Mouse (Mus musculus): Measurements from ENCODE around the gene Fancc.

Fancc gene

DNA sequence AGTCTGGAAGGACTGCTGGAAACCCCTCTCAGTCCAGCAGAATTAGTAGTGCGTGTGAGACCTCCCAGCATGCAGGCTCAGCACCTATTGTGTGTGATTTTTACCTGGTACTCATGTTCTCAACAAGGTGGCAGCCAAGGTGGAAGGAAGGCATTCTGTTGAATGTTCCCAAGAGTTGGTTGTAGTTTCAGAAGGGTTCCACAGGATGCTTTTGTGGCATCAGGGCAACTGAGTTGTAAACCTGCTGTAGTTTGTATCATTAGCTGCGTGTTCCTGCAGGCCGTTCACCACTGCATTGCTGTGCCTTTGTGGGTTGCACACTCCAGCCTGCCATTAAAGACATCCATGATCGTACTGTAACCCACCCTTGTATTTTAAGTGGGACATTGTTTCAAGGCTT, 238.4 kb downstream of the Fancc start:
- DNase-seq = no peak

DNA sequence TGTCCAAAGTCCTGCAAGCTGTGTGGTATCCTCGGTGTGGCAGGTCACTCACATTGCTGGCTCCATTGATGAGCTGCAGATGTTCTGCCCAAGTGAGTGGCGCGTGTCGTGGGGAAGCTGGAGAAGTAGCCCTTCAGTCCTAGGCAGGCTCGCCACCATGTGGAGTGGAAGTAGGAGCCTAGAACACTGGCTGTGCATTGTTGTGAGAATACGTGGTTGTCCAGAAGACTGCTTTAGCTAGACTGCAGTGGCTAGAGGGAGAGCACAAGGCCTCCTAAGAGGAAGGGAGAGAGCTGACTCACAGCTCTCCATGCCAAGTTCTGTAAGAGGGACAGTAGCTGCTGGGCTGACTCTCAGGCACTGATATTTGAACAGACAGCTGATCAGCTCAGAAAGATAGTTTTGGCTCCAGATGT, 238.9 kb downstream of the Fancc start:
- DNase-seq = no peak

DNA sequence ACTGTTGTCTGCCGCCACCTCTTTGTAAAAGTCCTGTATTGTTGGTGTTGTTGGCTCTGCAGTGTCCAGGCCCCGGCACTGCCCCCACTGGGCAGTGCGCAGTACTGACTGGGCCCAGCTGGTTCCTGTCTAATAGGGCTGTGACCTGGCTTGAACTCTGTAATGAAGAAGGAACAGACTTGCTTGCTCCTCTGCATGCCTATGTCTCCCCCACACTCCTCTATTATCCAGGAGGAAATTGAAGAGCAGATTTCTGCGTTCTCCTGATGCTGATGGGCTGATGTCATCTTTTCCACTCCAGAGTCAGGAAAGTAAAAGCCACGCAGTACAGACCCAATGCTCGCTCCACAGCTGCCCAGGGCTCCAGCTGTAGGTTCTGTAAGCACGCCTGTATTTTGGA, 240.3 kb downstream of the Fancc start:
- no peak for DNase-seq

DNA sequence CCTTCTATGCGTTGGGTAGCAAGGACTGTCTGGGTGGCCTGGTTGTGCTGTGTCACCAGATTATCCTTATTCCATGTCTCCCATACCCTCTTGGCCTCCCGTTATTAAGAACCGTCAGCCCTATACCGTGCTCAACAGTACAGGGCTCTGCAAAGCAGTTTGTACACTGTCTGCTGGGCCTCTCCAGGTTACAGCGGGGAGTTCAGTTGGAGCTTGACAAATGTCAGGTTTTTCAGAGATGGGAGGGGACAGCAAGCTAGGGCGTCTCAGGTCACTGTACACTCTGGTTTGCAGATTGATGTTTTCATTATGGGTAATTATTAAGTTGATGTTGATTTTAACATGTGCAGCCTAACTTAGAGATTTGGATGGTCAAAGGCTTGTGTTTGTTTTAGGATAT, 240.9 kb downstream of the Fancc start:
- DNase-seq = no peak

DNA sequence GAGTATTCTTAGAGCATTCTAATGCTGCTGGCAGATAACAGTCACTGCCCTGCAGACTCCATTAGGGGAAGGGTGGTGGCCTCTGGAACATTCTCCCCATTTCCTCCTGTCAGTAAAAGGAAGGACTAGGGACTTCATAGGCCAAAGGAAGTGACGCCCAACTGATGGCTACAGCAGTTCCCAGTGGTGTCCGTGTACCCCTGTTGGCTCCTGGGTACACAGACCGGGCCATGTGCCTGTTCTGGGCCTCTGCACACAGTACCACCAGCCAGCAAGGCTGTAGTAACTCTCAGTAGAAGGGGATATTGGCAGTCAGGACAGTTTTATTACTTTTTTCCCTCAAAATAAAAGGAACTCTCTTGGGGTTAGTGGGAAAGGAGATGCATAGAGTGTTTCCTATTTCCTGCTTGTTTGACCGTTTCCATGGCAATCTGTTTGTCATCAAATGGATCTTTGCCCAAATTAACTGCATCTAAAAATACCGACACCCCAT, 241.5 kb downstream of the Fancc start:
- DNase-seq = no peak

DNA sequence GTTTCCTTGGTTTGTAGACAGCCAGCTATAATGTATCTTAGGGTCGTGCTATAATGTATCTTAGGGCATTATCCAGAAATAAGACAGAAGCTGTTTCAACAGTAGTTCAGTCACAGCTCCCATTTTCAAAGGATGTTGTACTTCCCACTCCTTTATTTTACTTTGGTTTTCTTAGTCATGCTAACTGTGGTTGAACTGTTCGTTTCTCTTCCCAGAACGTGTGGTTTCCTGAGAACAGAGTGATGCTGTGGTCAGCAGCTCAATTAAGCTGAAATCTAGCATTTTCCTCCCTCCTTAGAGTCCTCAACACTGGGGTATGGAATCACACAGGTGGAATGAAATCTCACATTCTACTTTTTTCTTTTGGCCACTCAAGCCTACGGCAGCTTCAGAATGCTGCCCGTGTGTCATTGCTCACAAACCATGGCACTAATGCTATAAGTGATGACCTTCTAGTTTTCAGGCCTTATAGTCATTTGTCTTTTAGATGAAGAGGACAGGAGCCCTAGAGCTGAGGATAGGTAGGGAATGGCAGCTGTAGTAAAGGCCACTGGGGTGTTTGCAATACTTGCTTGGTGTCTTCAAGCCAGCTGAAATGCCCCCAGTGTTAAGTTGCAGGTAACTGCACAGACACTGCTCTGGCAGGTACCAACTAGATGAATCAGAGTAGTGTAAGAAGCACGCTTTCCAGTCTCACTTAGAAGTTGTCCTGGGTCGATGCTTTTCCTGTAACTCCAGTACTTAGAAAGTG, 243.0 kb downstream of the Fancc start:
- no peak for DNase-seq

DNA sequence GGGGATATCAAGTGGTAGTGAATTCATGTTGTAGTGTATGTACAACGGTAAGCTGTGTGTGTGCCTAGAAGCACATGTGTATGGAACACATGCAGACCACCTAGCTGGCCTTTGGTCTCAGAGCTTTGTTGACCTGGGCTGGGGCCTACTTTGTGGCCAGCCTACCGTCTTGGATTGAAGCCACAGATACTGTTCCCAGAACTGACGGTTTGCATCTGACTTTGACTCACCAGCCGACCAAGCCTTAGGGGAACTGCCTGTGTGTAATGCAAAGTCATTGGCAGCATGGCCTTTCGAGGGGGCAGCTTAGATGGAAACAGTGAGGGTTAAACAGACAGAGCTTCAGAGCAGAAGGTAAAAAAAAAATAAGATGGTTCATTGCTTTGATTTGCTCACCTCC, 243.9 kb downstream of the Fancc start:
- no peak for DNase-seq

DNA sequence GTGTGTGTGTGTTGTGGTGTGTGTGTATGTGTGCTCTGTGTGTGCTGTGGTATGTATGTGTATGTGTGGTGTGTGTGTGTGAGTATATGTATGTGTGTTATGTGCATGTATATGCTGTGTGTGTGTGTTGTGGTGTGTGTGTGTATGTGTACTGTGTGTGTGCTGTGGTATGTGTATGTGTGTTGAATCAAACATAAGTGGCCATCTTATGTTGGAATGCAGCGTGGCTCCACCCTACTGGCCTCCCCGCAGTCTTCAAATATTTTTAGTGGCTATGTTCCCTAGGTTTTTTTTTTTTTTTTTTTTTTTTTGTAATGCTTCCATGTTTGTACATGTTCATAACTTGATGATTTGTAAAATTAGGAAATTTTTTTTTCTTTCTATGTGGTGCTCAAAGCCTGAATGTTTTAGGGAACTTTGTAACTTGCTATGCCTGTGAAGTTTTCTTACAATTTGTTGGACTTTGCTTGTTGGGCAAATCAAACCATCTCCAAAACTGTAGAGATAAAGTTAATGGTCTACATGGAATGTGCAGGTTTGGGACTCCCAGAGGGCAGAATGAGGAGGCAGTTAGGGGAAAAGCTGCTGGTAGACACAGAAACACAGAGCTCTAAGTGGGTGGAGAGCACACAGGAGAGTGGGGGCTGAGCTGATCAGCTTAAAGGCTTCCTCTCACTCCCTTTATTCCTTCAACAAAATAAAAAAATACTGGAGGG, 244.6 kb downstream of the Fancc start:
- no peak for DNase-seq

DNA sequence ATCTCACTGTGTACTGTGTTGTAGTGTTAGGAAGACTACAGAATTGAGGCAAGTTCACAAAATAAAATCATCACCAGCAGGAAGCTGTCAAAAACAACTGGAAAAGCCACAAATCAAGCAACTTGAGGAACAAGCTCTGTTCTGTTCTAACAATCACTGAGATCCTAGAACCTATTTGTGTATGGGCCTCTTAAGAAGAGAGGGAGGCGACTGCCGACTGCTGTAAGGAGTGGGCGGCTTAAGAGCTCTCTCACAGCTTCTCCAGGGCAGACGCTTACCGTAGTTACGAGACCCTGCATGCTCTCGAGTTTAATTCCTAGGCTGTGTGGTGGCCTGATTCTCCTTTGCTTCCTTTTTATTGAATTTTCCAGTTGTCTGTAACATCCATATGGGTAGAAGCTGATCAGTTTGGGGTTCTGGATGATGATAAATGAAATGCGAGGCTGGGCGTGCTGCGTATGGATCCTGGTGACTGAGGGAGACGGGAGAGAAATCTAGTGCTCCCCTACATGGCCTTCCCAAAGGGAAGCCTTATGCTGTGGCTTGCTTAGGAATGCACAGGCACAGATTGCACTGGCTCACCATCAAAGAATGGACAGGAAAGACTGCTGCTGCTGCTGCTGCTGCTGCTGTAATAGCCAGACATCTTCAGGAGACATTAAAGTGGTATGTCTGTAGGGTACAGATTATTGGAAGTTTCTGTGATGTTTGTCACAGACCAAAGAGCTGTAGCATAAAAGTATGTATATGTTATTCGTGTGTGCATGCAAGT, 245.8 kb downstream of the Fancc start:
- no peak for DNase-seq

DNA sequence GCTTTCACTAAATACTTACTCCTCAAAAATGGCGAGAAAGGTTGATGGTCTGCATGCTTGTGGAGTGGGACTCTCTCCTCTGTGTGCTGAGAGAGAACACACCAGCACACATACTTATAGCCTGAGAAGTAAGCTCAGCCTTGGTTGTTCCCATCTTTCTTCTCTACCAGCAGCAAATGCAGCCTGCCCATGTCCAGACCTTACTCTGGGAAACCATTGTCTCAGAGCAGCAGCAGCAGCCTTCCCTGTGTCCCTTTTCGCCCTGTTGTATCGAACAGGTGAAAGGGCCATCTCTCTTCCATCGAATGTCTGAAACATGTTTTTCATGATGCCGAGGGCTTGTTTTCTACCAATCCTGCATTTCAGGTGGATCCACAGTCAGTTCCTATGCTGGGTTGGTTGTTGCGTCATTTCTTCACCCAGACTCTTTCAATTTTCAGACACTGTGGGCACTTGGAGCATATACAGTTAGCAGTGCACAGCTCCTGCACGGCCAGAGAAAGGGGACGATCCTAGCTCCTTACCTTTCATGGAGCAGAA, 246.6 kb downstream of the Fancc start:
- no peak for DNase-seq

DNA sequence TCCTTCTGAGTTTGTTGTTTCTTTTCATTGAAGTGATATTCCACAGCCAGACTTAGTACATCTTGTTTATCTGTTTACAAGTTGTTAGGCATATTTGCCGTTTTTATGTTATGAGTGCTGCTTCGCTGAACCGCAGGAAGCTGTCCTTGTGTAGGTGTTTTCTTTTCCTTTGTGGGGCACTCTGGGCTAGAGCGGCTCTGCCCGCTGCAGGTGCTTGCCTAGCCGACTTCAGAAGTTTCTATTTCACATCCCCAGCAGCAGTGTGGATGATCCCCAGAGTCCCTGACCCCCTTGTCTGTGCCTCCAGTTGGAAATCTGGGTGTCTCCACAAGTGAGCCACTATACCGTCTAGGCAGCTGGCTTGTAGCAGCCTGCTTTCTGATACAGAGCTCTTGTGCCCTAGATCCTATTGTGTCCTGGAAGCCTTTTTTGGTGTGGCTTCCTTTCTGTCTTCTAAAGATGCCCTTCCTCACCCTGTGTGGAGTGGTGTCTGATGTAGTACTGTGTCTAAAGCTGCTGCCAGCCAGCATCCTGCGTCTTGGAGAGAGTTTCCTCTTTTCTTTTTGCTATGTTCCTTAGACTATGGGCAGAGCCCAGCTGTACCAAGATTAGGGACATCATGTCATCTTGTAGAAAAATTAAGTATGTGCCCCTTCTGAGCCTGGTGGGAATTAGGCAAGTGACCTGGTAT, 247.2 kb downstream of the Fancc start:
- no peak for DNase-seq

DNA sequence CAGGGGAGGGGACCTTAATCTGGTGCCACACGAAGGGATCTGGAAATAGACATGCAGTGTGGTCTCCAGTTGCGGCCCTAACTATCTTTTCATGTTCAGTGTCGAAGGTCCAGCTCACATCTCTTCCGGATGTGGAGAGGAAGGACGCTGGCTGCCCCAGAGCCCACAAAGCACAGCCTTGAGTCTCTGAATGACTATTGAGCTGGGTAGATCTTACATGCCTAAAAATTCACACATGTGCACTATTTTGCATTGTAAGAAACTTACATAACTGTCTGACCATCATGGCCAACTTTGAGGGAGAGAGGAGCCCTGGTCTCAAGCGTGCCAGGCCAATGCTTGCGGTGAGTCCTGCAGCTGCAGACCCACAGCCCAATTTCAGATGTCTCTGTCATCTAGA, 247.9 kb downstream of the Fancc start:
- no peak for DNase-seq

DNA sequence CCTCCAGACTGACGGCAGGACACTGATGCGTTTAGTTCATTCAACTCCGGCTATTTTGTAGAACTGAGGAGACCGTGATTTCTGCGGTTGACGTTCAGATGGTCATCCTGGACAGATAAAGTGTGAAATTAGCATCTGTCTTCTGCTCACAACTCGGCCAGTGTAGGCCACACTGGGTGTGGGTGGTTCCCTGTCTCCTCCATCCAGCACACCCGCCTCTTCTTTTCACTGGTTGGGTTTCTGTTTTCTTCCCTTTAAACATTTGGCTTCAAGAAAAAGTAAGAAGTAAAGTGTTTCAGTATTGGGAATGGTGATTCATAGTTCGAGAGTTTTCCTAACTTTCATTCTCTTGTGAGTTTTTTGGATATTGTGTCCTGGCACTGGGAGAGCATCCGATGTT, 248.8 kb downstream of the Fancc start:
- no peak for DNase-seq

DNA sequence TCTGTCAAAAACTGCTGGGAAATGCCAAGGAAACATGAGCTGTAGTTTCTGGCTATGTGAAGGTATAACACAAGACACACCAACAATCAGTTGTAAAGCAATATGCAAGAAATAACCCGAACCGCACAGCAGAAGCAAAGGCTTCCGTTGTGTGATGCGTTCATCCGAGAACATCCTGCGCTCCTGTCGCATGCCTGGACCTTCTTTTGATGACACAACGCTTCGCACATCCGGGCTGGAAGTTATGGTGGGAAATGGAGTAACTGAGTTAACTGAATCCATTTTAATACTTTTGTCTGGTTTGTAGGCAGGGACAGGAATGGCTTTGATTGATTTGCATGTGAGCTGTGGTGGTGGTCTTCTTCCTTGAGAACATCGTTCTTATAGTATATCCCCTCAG, 249.4 kb downstream of the Fancc start:
- DNase-seq = no peak

DNA sequence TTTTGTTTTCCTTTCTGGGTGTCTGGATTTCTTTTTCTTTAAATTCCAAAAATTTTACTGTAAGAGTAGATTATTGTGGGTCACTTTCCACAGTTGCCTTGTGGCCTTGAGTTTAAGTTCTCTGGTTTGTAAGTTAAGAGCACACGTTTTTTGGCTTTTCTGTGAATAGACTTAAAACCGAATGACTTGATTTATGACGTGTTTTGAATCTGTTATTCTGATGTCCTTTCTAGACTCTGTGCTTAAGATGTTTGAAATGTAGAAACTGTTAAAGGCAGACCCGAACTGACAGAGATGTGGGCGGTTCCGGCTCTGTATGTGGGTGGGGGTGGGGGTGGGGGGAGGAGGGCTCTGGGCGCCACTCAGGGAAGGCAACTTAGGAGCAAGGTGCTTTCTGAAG, 250.0 kb downstream of the Fancc start:
- DNase-seq = no peak

DNA sequence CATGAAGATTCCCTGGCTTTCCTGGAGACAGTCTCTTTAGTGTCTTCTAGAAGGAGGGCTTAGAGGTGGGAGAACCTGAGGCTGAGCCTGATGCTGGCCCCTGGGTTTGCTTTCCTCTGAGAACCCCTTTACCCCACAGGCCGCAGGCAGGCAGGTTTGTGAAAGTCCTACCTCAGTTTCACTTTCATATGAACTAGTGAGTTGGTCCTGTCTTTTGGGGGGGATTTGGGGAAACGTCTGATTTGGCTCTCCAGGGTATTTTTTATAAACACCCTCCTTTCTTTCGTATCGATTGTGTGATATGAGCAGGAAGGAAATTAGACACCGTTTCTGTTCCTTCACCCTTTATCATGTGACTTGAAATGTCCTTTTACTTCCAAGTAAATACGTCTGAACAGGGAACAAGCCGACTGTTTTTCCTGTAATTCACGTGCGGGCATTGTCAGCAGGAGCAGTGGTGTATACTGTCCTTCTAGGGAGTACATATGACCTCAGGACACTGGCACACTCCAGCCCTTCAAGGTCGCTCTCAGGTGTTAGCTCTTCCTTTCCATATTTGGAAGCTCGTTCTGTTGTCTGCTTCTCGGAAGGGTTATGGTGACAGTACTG, 250.6 kb downstream of the Fancc start:
- no peak for DNase-seq

DNA sequence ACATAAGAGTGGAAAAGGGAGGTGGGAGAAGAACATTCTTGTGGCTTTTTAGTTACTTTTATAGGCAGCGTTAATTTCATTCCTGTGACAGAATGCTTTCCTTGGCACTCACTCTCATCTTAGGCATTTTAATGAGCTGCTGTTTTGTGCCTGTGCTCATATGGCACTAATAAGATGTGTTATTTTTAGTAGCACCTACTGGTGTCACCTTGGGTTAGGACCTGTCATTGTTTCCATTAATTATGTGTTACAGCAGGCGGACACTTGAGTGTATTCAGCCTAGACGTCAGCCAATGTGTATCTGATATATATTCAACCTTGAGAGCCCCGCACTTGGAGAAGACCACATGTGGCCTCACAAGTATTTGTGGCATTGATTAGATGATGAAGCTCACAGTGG, 251.3 kb downstream of the Fancc start:
- no peak for DNase-seq

DNA sequence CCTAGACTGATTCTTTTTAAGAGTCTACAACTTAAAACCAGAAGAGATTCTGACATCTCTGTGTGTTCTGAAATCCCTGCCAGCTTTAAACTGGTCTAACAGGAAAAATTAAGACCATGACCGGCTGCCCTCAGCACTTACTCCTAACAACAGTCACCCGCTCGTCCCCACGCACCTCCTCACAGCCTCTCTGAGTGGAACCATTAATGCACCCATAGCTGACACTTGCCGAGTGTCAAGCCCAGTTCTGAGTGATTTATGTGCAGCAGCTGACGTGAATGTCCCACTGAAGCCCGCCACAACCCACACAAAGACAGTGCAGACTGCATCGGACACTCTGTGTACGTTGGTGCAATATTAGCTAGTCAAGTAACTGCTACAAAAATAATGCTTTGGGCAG, 251.9 kb downstream of the Fancc start:
- DNase-seq = no peak

DNA sequence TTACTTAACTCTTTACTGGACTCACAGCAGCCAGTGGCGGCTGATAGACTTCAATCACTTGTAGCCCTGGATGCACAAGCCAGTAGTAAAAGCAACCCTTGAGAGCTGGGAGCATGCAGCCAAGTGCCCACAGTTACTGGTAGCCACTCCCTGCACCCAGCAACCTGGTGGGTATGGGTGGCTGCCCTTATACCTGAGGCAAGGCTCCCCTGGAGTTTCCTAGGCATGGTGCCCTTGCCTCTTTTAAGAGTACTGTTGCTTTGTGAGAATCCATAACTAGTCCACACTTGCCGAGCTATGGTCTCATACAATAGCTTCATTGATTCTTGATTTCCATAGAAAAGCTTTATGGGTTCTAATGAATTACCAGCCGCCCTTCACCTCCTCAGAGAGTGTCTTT, 252.7 kb downstream of the Fancc start:
- DNase-seq = no peak

DNA sequence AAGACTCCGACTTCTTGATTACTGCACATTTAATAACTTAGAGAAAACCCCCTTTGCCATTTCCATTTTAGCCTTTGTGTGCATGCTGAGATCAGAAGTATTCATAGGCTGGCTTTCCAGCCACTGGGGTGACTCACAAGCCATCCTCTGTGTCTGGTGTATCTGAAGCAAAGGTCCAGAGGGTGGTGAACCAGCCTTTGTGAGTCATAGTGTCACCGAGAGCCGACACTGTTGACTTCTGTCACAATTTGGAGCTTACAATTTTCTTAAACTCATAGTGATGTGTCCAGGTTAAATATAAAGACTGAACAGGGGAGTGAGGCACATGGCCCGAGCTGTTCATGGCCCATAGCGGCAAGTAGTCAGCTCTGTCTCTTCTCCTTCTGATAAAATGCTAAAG, 253.5 kb downstream of the Fancc start:
- no peak for DNase-seq

DNA sequence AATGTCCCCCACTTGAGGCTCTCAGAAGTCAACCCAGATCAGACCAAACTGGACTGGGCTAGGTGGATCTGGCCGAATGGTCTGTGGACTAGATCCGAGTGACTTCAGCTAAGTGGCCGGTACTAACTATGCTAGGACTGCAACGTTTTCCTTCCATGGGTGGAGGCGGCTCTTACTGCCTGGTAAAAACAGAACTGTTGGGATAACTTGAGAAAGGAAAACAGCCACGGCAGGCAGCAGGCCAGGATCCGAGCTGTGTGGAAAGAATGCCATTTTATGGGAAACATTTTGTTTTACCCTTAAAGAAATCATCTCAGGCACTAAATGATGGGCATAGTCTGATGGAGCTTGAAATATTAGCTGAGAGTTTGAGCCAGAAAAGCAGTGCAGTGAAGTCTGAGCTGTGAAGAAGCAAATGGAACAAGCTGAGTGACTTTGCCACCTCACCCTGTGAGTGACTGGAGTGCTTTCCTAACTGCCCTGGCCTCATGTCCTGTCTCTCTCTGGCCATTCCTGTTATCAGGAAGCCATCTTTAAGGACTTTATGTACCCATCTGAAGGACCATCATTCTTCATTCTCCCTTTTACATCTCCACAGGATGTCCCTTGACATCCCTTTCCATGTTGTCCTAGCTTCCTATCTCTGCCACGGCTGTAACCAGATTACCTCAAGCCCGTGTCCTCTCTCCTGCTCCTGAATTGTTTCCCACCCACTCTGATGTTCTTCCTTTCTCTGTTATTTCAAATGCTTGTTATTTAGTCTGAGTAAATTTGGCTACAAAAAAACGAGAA, 254.5 kb downstream of the Fancc start:
- no peak for DNase-seq

DNA sequence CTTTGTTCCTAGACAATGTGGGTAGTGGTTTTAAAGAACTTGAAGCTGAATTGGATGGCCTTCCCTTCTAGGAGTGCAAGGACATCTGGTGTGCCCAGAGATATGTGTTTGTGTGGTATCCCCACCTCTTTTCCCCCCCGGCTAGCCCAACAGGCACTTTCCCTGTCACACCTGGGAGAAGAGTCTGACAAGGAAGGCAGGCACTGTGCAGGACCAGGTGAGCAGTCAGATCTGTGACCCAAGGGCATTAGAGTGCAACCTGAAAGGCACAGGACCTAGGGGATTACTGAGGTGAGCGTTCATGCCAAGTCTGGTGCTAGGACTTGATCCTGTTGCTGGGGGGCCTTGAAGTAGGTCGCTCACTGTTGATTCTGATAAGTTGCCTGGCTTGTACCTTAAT, 255.4 kb downstream of the Fancc start:
- no peak for DNase-seq
